Comparison of ENCODE assay signal across 25 mouse cellular contexts in the genomic region with DNA sequence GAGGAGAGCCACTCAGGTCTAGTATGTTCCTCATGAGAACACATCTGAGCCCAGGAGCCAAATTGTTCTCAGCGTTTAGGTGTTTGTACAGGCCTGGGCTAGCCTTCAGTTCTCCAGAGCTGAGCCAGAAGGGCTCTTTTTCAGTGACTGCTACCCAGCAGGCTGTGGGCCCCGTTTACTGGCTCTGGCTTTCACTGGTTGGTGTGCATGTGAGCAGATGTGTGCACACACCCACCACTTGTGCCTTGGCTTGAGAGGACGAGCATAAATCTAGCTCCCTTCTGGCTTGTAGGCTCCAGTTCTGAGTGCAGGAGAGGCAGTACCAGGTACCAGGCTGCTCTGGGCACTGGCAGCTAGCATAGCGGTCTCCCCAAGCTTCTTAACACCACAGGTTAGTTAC. TPM values are rescaled to one million over a fixed set of nuclear protein-coding genes. Genes with fewer than 3 reads are reported as not detected.
DNase-seq lines count a peak whose midpoint lies in the region; ATAC-seq and TF ChIP-seq lines count a peak whose summit lies in the region.
"Had no signal": no experiment of that assay in that cellular context is flagged by ENCODE, and none has a peak within 500 bp of the region (broad histone marks: within the 10 kb centered on the region; RNA-seq: fewer than 3 reads in every experiment).

No protein-coding gene starts in this region.

- H3K36me3 ChIP-seq in forebrain, postnatal 0 days (ENCODE audit: insufficient read depth), result peaks cover 48% of the 10 kb centered on the region
- peaks cover 58% of the 10 kb centered on the region for H3K36me3 ChIP-seq in forebrain, embryonic 15.5 days

- H3K4me2 ChIP-seq in forebrain, postnatal 0 days (ENCODE audit: low read depth), result no peak overlapping the region
- no peak overlapping the region for H3K4me2 ChIP-seq in forebrain, embryonic 15.5 days (replicated peaks)
- H3K4me2 ChIP-seq: embryonic facial prominence, embryonic 15.5 days; heart, embryonic 12.5 days had no signal

- no peak overlapping the region for H3K4me3 ChIP-seq in forebrain, postnatal 0 days (ENCODE audit: low read depth, low read length)
- no peak overlapping the region for H3K4me3 ChIP-seq in forebrain, embryonic 15.5 days
- H3K4me3 ChIP-seq in layer of hippocampus, adult 2 months, result no peak overlapping the region
- H3K4me3 ChIP-seq: embryonic facial prominence, embryonic 15.5 days; heart, embryonic 12.5 days had no signal

- H3K9ac ChIP-seq in forebrain, postnatal 0 days, result no peak overlapping the region
- H3K9ac ChIP-seq in forebrain, embryonic 15.5 days (replicated peaks), result no peak overlapping the region
- H3K9ac ChIP-seq: embryonic facial prominence, embryonic 15.5 days; heart, embryonic 12.5 days had no signal

- no peak for TF ChIP-seq CTCF in forebrain, postnatal 0 days (IDR thresholded peaks at IDR 0.05; ENCODE audit: low read depth)
- no peak for TF ChIP-seq CTCF in layer of hippocampus, adult 2 months (conservative IDR thresholded peaks at IDR 0.05)

- peak overlapping the region; percentile 54; the same call in 1 of the 2 replicates for H3K27ac ChIP-seq in forebrain, postnatal 0 days (ENCODE audit: low read depth, low read length)
- no peak overlapping the region for H3K27ac ChIP-seq in forebrain, embryonic 15.5 days (replicated peaks)
- peak overlapping the region; percentile 43 for H3K27ac ChIP-seq in layer of hippocampus, adult 2 months
- H3K27ac ChIP-seq: embryonic facial prominence, embryonic 15.5 days had no signal

- H3K9me3 ChIP-seq in forebrain, postnatal 0 days (ENCODE audit: low read length), result no peaks in the 10 kb centered on the region
- H3K9me3 ChIP-seq in forebrain, embryonic 15.5 days, result no peaks in the 10 kb centered on the region
- H3K9me3 ChIP-seq: embryonic facial prominence, embryonic 15.5 days; heart, embryonic 12.5 days had no signal

- ATAC-seq in forebrain, postnatal 0 days, result no peak
- no peak for ATAC-seq in forebrain, embryonic 15.5 days (replicated peaks)
- ATAC-seq in erythroid progenitor cell, adult 5-6 weeks (replicated peaks; ENCODE audit: low FRiP score, poor library complexity, severe bottlenecking), result no peak
- ATAC-seq: forebrain, embryonic 16.5 days; intestine, postnatal 0 days had no signal

- WGBS in forebrain, postnatal 0 days, result 82% methylated on average over 4 of the region's 4 CpGs
- 92% methylated on average over 4 of the region's 4 CpGs for WGBS in forebrain, embryonic 15.5 days

- DNase-seq in forebrain, postnatal 0 days, result no peak
- no peak for DNase-seq in layer of hippocampus, adult 2 months (ENCODE audit: low spot score in 2 of 2)
- DNase-seq in layer of hippocampus, adult 11-12 months (ENCODE audit: low spot score), result no peak
- DNase-seq in right cerebral cortex, adult 18-20 months, result peak; percentile 60
- no peak for DNase-seq in right cerebral cortex, postnatal 10 days (ENCODE audit: low spot score in 2 of 2)
- no peak for DNase-seq in heart, adult 11 months
- DNase-seq: cerebellum, postnatal 10 days; embryo, embryonic 11 days; heart, postnatal 4 days; lung, adult 18-20 months; lung, postnatal 36 days; thymus, adult 18-20 months had no signal

- H3K4me1 ChIP-seq in forebrain, postnatal 0 days (ENCODE audit: insufficient read depth), result no peaks in the 10 kb centered on the region
- no peaks in the 10 kb centered on the region; the same call in 1 of the 2 replicates for H3K4me1 ChIP-seq in forebrain, embryonic 15.5 days
- H3K4me1 ChIP-seq: embryonic facial prominence, embryonic 15.5 days had no signal

- no peaks in the 10 kb centered on the region for H3K27me3 ChIP-seq in forebrain, postnatal 0 days (ENCODE audit: insufficient read depth, low read length)
- no peaks in the 10 kb centered on the region for H3K27me3 ChIP-seq in forebrain, embryonic 15.5 days
- H3K27me3 ChIP-seq: CH12.LX; embryonic facial prominence, embryonic 15.5 days; heart, embryonic 12.5 days had no signal

RNA-seq across cellular contexts. Expression of a gene that starts 28.4 kb away (rescaled TPM):
- 43.8 and 48.5 TPM in 2 replicates for total RNA-seq in forebrain, postnatal 0 days (2014; rRNA removed)
- polyA plus RNA-seq in forebrain, postnatal 0 days (2015; fragmentation: Nextera tagmentation; extraction: Ambion mirVana), result 73.3 and 80.4 TPM in 2 replicates
- polyA plus RNA-seq in forebrain, embryonic 15.5 days (2015; fragmentation: Nextera tagmentation; extraction: Ambion mirVana), result 76.1 and 80.6 TPM in 2 replicates
- total RNA-seq in layer of hippocampus, adult 2 months (2021), result 10 to 100 TPM; 59.4 to 59.9 TPM
- total RNA-seq in erythroid progenitor cell, adult 5-6 weeks (2015; ENCODE audit: low replicate concordance), result 13.4 and 24.9 TPM in 2 replicates
- 11.0 and 14.3 TPM in 2 replicates for total RNA-seq in erythroid progenitor cell, adult 5-6 weeks (2017; ENCODE audit: low replicate concordance)

RNA-seq across cellular contexts. Expression of a gene that starts 28.5 kb away (rescaled TPM):
- total RNA-seq in forebrain, postnatal 0 days (2014; rRNA removed), result 2.8 and 4.6 TPM in 2 replicates
- polyA plus RNA-seq in forebrain, postnatal 0 days (2015; fragmentation: Nextera tagmentation; extraction: Ambion mirVana), result 4.0 and 4.5 TPM in 2 replicates
- 2.8 and 3.6 TPM in 2 replicates for polyA plus RNA-seq in forebrain, embryonic 15.5 days (2015; fragmentation: Nextera tagmentation; extraction: Ambion mirVana)
- total RNA-seq in layer of hippocampus, adult 2 months (2021), result 1 to 10 TPM; 3.9 to 9.6 TPM
- 0.36 TPM in 1 of 2 replicates, not detected in the other for total RNA-seq in erythroid progenitor cell, adult 5-6 weeks (2015; ENCODE audit: low replicate concordance)
- total RNA-seq in erythroid progenitor cell, adult 5-6 weeks (2017; ENCODE audit: low replicate concordance), result 0.15 TPM in 1 of 2 replicates, not detected in the other

RNA-seq across cellular contexts. Expression of a gene that starts 58.4 kb away (rescaled TPM):
- not detected in 2 replicates for total RNA-seq in forebrain, postnatal 0 days (2014; rRNA removed)
- polyA plus RNA-seq in forebrain, postnatal 0 days (2015; fragmentation: Nextera tagmentation; extraction: Ambion mirVana), result 0.09 TPM in 1 of 2 replicates, not detected in the other
- not detected in 2 replicates for polyA plus RNA-seq in forebrain, embryonic 15.5 days (2015; fragmentation: Nextera tagmentation; extraction: Ambion mirVana)
- total RNA-seq in layer of hippocampus, adult 2 months (2021), result not detected
- total RNA-seq in erythroid progenitor cell, adult 5-6 weeks (2015; ENCODE audit: low replicate concordance), result not detected in 2 replicates
- not detected in 2 replicates for total RNA-seq in erythroid progenitor cell, adult 5-6 weeks (2017; ENCODE audit: low replicate concordance)
- total RNA-seq: adrenal gland, adult 18-20 months; heart, postnatal 4 days; layer of hippocampus, adult 8-10 months; left cerebral cortex, postnatal 25 days; liver, adult 2 months had no signal
- polyA plus RNA-seq: embryonic facial prominence, embryonic 15.5 days; forebrain, embryonic 16.5 days; heart, embryonic 12.5 days; intestine, postnatal 0 days; liver, adult 2 months; small intestine, adult 2 months; stomach, embryonic 14.5 days had no signal
